Mouse (Mus musculus) ES-Bruce4 (cell line): ENCODE measurements around the gene Erp29.

Experiments used
- CTCF ChIP-seq: IDR thresholded peaks from one replicate; pipeline ENCODE4 v1.8.1; 2011; ENCODE audit warnings: low read depth, low read length
- EP300 ChIP-seq: IDR thresholded peaks from 2 replicates; pipeline ENCODE4 v1.6.1; 2011; ENCODE audit warnings: low read depth, low read length; ENCODE audit not compliant: insufficient read depth
- POLR2A ChIP-seq: IDR thresholded peaks from one replicate; pipeline ENCODE4 v1.8.1; 2011; ENCODE audit warnings: low read length; ENCODE audit not compliant: insufficient read depth

- no peak for TF ChIP-seq POLR2A
- TF ChIP-seq EP300: no peak
- TF ChIP-seq CTCF: no peak
Observed at GRCm38 (mm10) chr5:121387126-121387525, 65.2 kb downstream of the Erp29 start.
